Mouse (Mus musculus): ENCODE data around the gene Isg20l2. TPM values are rescaled to one million over a fixed set of nuclear protein-coding genes. Genes with fewer than 3 reads are reported as not detected.
"Not testable (repeated sequence)": the region's sequence is repeated elsewhere in the genome, so short reads cannot be mapped to it uniquely, and the experiment has no call there.

Gene Isg20l2
- polyA plus RNA-seq, 1 experiment from 2014 or later = 40.4 TPM

GRCm38 (mm10) chr3:87886416-87886815 lies 43.7 kb upstream of the Isg20l2 start:
- no peaks in the 10 kb centered on the region for H3K36me3 ChIP-seq (ENCODE audit: insufficient read depth, low read length)
- no peak overlapping the region for H3K4me3 ChIP-seq (replicated peaks; ENCODE audit: low read depth, low read length)
- H3K27ac ChIP-seq = no peak overlapping the region
- WGBS = 80% methylated on average over 6 of the region's 6 CpGs
- ATAC-seq (replicated peaks; ENCODE audit: low FRiP score, low read depth) (no peak), DNase-seq (ENCODE audit: low spot score) (no peak)
- no peaks in the 10 kb centered on the region for H3K9me3 ChIP-seq (replicated peaks; ENCODE audit: low read length)
- H3K4me2 ChIP-seq (ENCODE audit: low read length) = peak overlapping the region; percentile 56
- no peaks in the 10 kb centered on the region for H3K27me3 ChIP-seq (ENCODE audit: insufficient read depth, low read length)
- TF ChIP-seq CTCF (IDR thresholded peaks at IDR 0.05; ENCODE audit: low read depth) = no peak
- H3K9ac ChIP-seq (ENCODE audit: low read depth, low read length) = 0 out of 2 replicates have a peak overlapping the region, but pooled peaks have one; percentile 23
- H3K4me1 ChIP-seq (replicated peaks; ENCODE audit: insufficient read depth, low read length) = peaks cover 11% of the 10 kb centered on the region; the same call in 1 of the 2 replicates

GRCm38 (mm10) chr3:87887400-87887799 lies 42.7 kb upstream of the Isg20l2 start:
- H3K36me3 ChIP-seq (ENCODE audit: insufficient read depth, low read length); ATAC-seq (replicated peaks; ENCODE audit: low FRiP score, low read depth); H3K9me3 ChIP-seq (replicated peaks; ENCODE audit: low read length); DNase-seq (ENCODE audit: low spot score); H3K27me3 ChIP-seq (ENCODE audit: insufficient read depth, low read length); H3K27ac ChIP-seq; H3K4me3 ChIP-seq (replicated peaks; ENCODE audit: low read depth, low read length); H3K9ac ChIP-seq (ENCODE audit: low read depth, low read length); H3K4me2 ChIP-seq (ENCODE audit: low read length): not testable (repeated sequence)
- peak; percentile 43 for TF ChIP-seq CTCF (IDR thresholded peaks at IDR 0.05; ENCODE audit: low read depth)
- H3K4me1 ChIP-seq (replicated peaks; ENCODE audit: insufficient read depth, low read length) = peaks cover 11% of the 10 kb centered on the region; the same call in 1 of the 2 replicates
- 82% methylated on average over 4 of the region's 4 CpGs for WGBS

GRCm38 (mm10) chr3:87891481-87891880 lies 38.6 kb upstream of the Isg20l2 start:
- no peaks in the 10 kb centered on the region for H3K4me1 ChIP-seq (replicated peaks; ENCODE audit: insufficient read depth, low read length)
- H3K4me2 ChIP-seq (ENCODE audit: low read length) = no peak overlapping the region
- no peaks in the 10 kb centered on the region for H3K27me3 ChIP-seq (ENCODE audit: insufficient read depth, low read length)
- 80% methylated on average over 3 of the region's 3 CpGs for WGBS
- DNase-seq (ENCODE audit: low spot score) = no peak
- H3K4me3 ChIP-seq (replicated peaks; ENCODE audit: low read depth, low read length) = no peak overlapping the region
- H3K9me3 ChIP-seq (replicated peaks; ENCODE audit: low read length) = no peaks in the 10 kb centered on the region
- H3K27ac ChIP-seq = no peak overlapping the region
- no peaks in the 10 kb centered on the region for H3K36me3 ChIP-seq (ENCODE audit: insufficient read depth, low read length)
- ATAC-seq (replicated peaks; ENCODE audit: low FRiP score, low read depth) = no peak
- TF ChIP-seq CTCF (IDR thresholded peaks at IDR 0.05; ENCODE audit: low read depth) = no peak
- no peak overlapping the region for H3K9ac ChIP-seq (ENCODE audit: low read depth, low read length)

- no peaks in the 10 kb centered on the region for H3K4me1 ChIP-seq (replicated peaks; ENCODE audit: insufficient read depth, low read length)
- no peak overlapping the region for H3K4me2 ChIP-seq (ENCODE audit: low read length)
- no peaks in the 10 kb centered on the region for H3K27me3 ChIP-seq (ENCODE audit: insufficient read depth, low read length)
- DNase-seq (ENCODE audit: low spot score) = no peak
- H3K36me3 ChIP-seq (ENCODE audit: insufficient read depth, low read length) = no peaks in the 10 kb centered on the region
- H3K4me3 ChIP-seq (replicated peaks; ENCODE audit: low read depth, low read length) = no peak overlapping the region
- H3K9ac ChIP-seq (ENCODE audit: low read depth, low read length) = no peak overlapping the region
- no peak for ATAC-seq (replicated peaks; ENCODE audit: low FRiP score, low read depth)
- no peak overlapping the region for H3K27ac ChIP-seq
- no peaks in the 10 kb centered on the region for H3K9me3 ChIP-seq (replicated peaks; ENCODE audit: low read length)
- TF ChIP-seq CTCF (IDR thresholded peaks at IDR 0.05; ENCODE audit: low read depth) = no peak
- WGBS = 74% methylated on average over 3 of the region's 3 CpGs
Measured at GRCm38 (mm10) chr3:87893367-87893905, 36.7 kb upstream of the Isg20l2 start.

GRCm38 (mm10) chr3:87899266-87899665 lies 30.8 kb upstream of the Isg20l2 start:
- H3K27me3 ChIP-seq (ENCODE audit: insufficient read depth, low read length) = no peaks in the 10 kb centered on the region
- TF ChIP-seq CTCF (IDR thresholded peaks at IDR 0.05; ENCODE audit: low read depth) = no peak
- DNase-seq (ENCODE audit: low spot score) (no peak), ATAC-seq (replicated peaks; ENCODE audit: low FRiP score, low read depth) (no peak)
- H3K4me3 ChIP-seq (replicated peaks; ENCODE audit: low read depth, low read length) = no peak overlapping the region
- no peak overlapping the region for H3K4me2 ChIP-seq (ENCODE audit: low read length)
- 62% methylated on average over 3 of the region's 3 CpGs for WGBS
- no peaks in the 10 kb centered on the region for H3K4me1 ChIP-seq (replicated peaks; ENCODE audit: insufficient read depth, low read length)
- H3K27ac ChIP-seq = no peak overlapping the region
- H3K9me3 ChIP-seq (replicated peaks; ENCODE audit: low read length) = no peaks in the 10 kb centered on the region
- H3K36me3 ChIP-seq (ENCODE audit: insufficient read depth, low read length) = no peaks in the 10 kb centered on the region
- no peak overlapping the region for H3K9ac ChIP-seq (ENCODE audit: low read depth, low read length)

GRCm38 (mm10) chr3:87899776-87900175 lies 30.3 kb upstream of the Isg20l2 start:
- 73% methylated on average over 3 of the region's 3 CpGs for WGBS
- H3K9me3 ChIP-seq (replicated peaks; ENCODE audit: low read length) = no peaks in the 10 kb centered on the region
- H3K4me3 ChIP-seq (replicated peaks; ENCODE audit: low read depth, low read length) = no peak overlapping the region
- TF ChIP-seq CTCF (IDR thresholded peaks at IDR 0.05; ENCODE audit: low read depth) = no peak
- DNase-seq (ENCODE audit: low spot score) (no peak), ATAC-seq (replicated peaks; ENCODE audit: low FRiP score, low read depth) (no peak)
- no peak overlapping the region for H3K27ac ChIP-seq
- no peak overlapping the region for H3K9ac ChIP-seq (ENCODE audit: low read depth, low read length)
- no peaks in the 10 kb centered on the region for H3K4me1 ChIP-seq (replicated peaks; ENCODE audit: insufficient read depth, low read length)
- no peak overlapping the region for H3K4me2 ChIP-seq (ENCODE audit: low read length)
- no peaks in the 10 kb centered on the region for H3K27me3 ChIP-seq (ENCODE audit: insufficient read depth, low read length)
- no peaks in the 10 kb centered on the region for H3K36me3 ChIP-seq (ENCODE audit: insufficient read depth, low read length)
